Mouse (Mus musculus): ENCODE results near the gene Agtr2. TPM values are rescaled to one million over a fixed set of nuclear protein-coding genes. Genes with fewer than 3 reads are reported as not detected.

Agtr2 gene
- polyA plus RNA-seq (2017; shearing (Covaris generic)), result not detected

GRCm38 (mm10) chrX:21484414-21484813 lies at the start of gene Agtr2:
TSS of gene Agtr2 (plus strand) at chrX:21484544.

Other genes with a start within 250 kb of the Agtr2 start
- under 1 TPM in 1 of 2 experiments, not detected in 1; 0.05 TPM for gene Slc6a14, start 230.4 kb downstream of the Agtr2 start, polyA plus RNA-seq (2017; shearing (Covaris generic))